Mouse (Mus musculus) heart, adult 18-20 months (tissue): ENCODE data around the gene Psen2. TPM values are rescaled to one million over a fixed set of nuclear protein-coding genes. Genes with fewer than 3 reads are reported as not detected.

Experiments
- DNase-seq, 2 experiments: peaks; one replicate each; pipeline ENCODE4 v3.0.0; 2021 to 2022; ENCODE audit warnings: mixed read lengths in 1 of 2
- total RNA-seq, 2 experiments: library from RNA; stranded (reverse); gene quantifications; 2 replicates each; pipeline ENCODE4 v1.2.3; 2021

Psen2 gene
- total RNA-seq, 2 experiments from 2014 or later, result 12.1 to 16.3 TPM

- no peak for DNase-seq
Observed at GRCm38 (mm10) chr1:180198959-180199714, 64.1 kb downstream of the Psen2 start, which contains the start of gene Coq8a. Coq8a (minus strand) TSS chr1:180199602.

- no peak for DNase-seq
Observed at GRCm38 (mm10) chr1:180197956-180198355, 65.3 kb downstream of the Psen2 start.

- no peak for DNase-seq
Observed at GRCm38 (mm10) chr1:180196508-180196907, 66.7 kb downstream of the Psen2 start.

GRCm38 (mm10) chr1:180195703-180196381 lies 67.4 kb downstream of the Psen2 start:
- peak; percentile 99 for DNase-seq

GRCm38 (mm10) chr1:180194781-180195471 lies 68.3 kb downstream of the Psen2 start:
- peak; percentile 75 to 79 for DNase-seq

GRCm38 (mm10) chr1:180194048-180194447 lies 69.2 kb downstream of the Psen2 start:
- DNase-seq, result no peak

GRCm38 (mm10) chr1:180193391-180193935 lies 69.8 kb downstream of the Psen2 start:
- peak in 1 of 2 experiments; percentile 45 for DNase-seq

GRCm38 (mm10) chr1:180192866-180193265 lies 70.4 kb downstream of the Psen2 start:
- peak in 1 of 2 experiments; percentile 24 for DNase-seq

GRCm38 (mm10) chr1:180191651-180192220 lies 71.5 kb downstream of the Psen2 start:
- DNase-seq, result peak in 1 of 2 experiments; percentile 38

- peak in 1 of 2 experiments; percentile 32 for DNase-seq
Observed at GRCm38 (mm10) chr1:180191112-180191511, 72.1 kb downstream of the Psen2 start.

- peak in 1 of 2 experiments; percentile 44 for DNase-seq
Observed at GRCm38 (mm10) chr1:180188951-180189350, 74.3 kb downstream of the Psen2 start.

GRCm38 (mm10) chr1:180186371-180186770 lies 76.9 kb downstream of the Psen2 start:
- no peak for DNase-seq

GRCm38 (mm10) chr1:180185877-180186276 lies 77.4 kb downstream of the Psen2 start:
- DNase-seq, result peak; percentile 68 to 69

GRCm38 (mm10) chr1:180184768-180185167 lies 78.5 kb downstream of the Psen2 start:
- DNase-seq, result peak in 1 of 2 experiments; percentile 10

GRCm38 (mm10) chr1:180183525-180184159 lies 79.6 kb downstream of the Psen2 start:
- DNase-seq, result peak in 1 of 2 experiments; percentile 21

- peak in 1 of 2 experiments; percentile 2 for DNase-seq
Observed at GRCm38 (mm10) chr1:180182731-180183130, 80.5 kb downstream of the Psen2 start.

- DNase-seq, result no peak
Observed at GRCm38 (mm10) chr1:180181966-180182319, 81.3 kb downstream of the Psen2 start.

GRCm38 (mm10) chr1:180181304-180181965 lies 81.8 kb downstream of the Psen2 start:
- no peak for DNase-seq

GRCm38 (mm10) chr1:180179840-180180239 lies 83.4 kb downstream of the Psen2 start:
- peak; percentile 43 to 64 for DNase-seq

GRCm38 (mm10) chr1:180179100-180179499 lies 84.1 kb downstream of the Psen2 start:
- DNase-seq, result peak in 1 of 2 experiments; percentile 18

- DNase-seq, result peak in 1 of 2 experiments; percentile 32
Observed at GRCm38 (mm10) chr1:180178340-180178739, 84.9 kb downstream of the Psen2 start.
